Mouse (Mus musculus) C3H10T1/2 (cell line): Measurements from ENCODE around the gene Sohlh2. TPM values are rescaled to one million over a fixed set of nuclear protein-coding genes. Genes with fewer than 3 reads are reported as not detected.

ENCODE experiments used
- polyA plus RNA-seq, 2 experiments: library from polyadenylated mRNA; unstranded; fragments of >200 nt; fragmentation: generic; extraction: Trizol; gene quantifications; one replicate each; pipeline ENCODE4 v1.2.1; 2012; ENCODE audit warnings: missing spikeins in 2 of 2

Gene Sohlh2
- polyA plus RNA-seq: under 1 TPM; 0.01 to 0.04 TPM

GRCm38 (mm10) chr3:55181766-55182165, at the start of gene Sohlh2:
Gene Sohlh2 (plus strand): TSS chr3:55182028.

GRCm38 (mm10) chr3:55137039-55137438, 44.8 kb upstream of the Sohlh2 start, which contains the start of gene Ccdc169:
Gene Ccdc169 (plus strand): TSS chr3:55137339.

GRCm38 (mm10) chr3:55241730-55242421, 60.0 kb downstream of the Sohlh2 start, which contains the start of gene Dclk1:
Gene Dclk1 (plus strand): TSS chr3:55242364.

Other genes starting within 250 kb of the Sohlh2 start
- not detected for gene Ccna1, start 126.5 kb upstream of the Sohlh2 start, polyA plus RNA-seq
- gene Spg20, start 69.9 kb upstream of the Sohlh2 start, polyA plus RNA-seq: 10 to 100 TPM in 1 of 2 experiments, 1 to 10 TPM in 1; 2.6 to 20.8 TPM
- under 1 TPM in 1 of 2 experiments, not detected in 1; 0.05 TPM for gene Ccdc169, start 44.7 kb upstream of the Sohlh2 start, polyA plus RNA-seq
- gene Dclk1, start 60.3 kb downstream of the Sohlh2 start, polyA plus RNA-seq: 10 to 100 TPM in 1 of 2 experiments, 1 to 10 TPM in 1; 2.1 to 27.1 TPM